Mouse (Mus musculus): ENCODE measurements around the gene Osgepl1. TPM values are rescaled to one million over a fixed set of nuclear protein-coding genes. Genes with fewer than 3 reads are reported as not detected.
"Not testable (repeated sequence)": the region's sequence is repeated elsewhere in the genome, so short reads cannot be mapped to it uniquely, and the experiment has no call there.

The Osgepl1 gene
- polyA plus RNA-seq, 1 experiment: 5.3 TPM

DNA sequence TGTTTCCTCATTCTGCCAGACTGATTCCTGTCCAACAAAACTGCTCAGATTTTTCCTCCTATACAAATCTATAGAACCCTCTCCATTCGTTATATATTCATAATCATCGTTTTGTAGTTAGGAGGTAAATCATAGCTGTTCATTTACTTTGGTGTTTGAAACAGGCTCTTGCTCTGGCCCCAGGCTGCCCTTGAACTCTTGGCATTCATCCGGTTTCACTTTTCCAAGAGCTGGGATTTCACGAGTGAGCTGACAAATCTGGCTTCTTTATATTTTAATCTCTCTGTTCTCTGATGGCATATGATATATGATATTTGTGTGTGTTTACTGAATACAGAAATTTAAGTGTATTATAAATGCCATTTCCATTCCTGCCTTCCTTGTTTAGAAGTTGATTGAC, 12.9 kb upstream of the Osgepl1 start:
- WGBS: 93% methylated on average over 4 of the region's 4 CpGs

GRCm38 (mm10) chr1:53321662-53322344, 8.4 kb downstream of the Osgepl1 start:
- Histone ChIP-seq H3K4me1 (replicated peaks; ENCODE audit: control insufficient read depth, insufficient read depth, low read length) (no peaks in the 10 kb centered on the region), H3K27ac (ENCODE audit: control insufficient read depth, insufficient read depth, low read length) (no peak overlapping the region), H3K4me3 (ENCODE audit: control insufficient read depth, insufficient read depth, low read length) (no peak overlapping the region), H3K27me3 (ENCODE audit: control insufficient read depth, insufficient read depth, low read length) (no peaks in the 10 kb centered on the region), H3K36me3 (ENCODE audit: control insufficient read depth, insufficient read depth, low read length) (peaks cover 8% of the 10 kb centered on the region)
- TF ChIP-seq POLR2A (IDR thresholded peaks at IDR 0.05; ENCODE audit: control insufficient read depth, extremely low read depth, insufficient read depth, low read length, poor library complexity): no peak
- no peak for TF ChIP-seq CTCF (IDR thresholded peaks at IDR 0.05; ENCODE audit: borderline replicate concordance, control insufficient read depth, extremely low read depth, insufficient read depth, low read length, poor library complexity)
- no peak for DNase-seq
- WGBS: 98% methylated on average over 4 of the region's 4 CpGs

More for the DNA sequence above, 12.9 kb upstream of the Osgepl1 start:
- Histone ChIP-seq H3K27me3 (ENCODE audit: control insufficient read depth, insufficient read depth, low read length) (no peaks in the 10 kb centered on the region), H3K4me1 (replicated peaks; ENCODE audit: control insufficient read depth, insufficient read depth, low read length) (no peaks in the 10 kb centered on the region), H3K27ac (ENCODE audit: control insufficient read depth, insufficient read depth, low read length) (no peak overlapping the region), H3K4me3 (ENCODE audit: control insufficient read depth, insufficient read depth, low read length) (no peak overlapping the region), H3K36me3 (ENCODE audit: control insufficient read depth, insufficient read depth, low read length) (peaks cover 16% of the 10 kb centered on the region; the same call in 1 of the 2 replicates)
- no peak for DNase-seq
- TF ChIP-seq POLR2A (IDR thresholded peaks at IDR 0.05; ENCODE audit: control insufficient read depth, extremely low read depth, insufficient read depth, low read length, poor library complexity) (no peak), CTCF (IDR thresholded peaks at IDR 0.05; ENCODE audit: borderline replicate concordance, control insufficient read depth, extremely low read depth, insufficient read depth, low read length, poor library complexity) (no peak)

- Histone ChIP-seq H3K4me1 (replicated peaks; ENCODE audit: control insufficient read depth, insufficient read depth, low read length) (no peaks in the 10 kb centered on the region), H3K4me3 (ENCODE audit: control insufficient read depth, insufficient read depth, low read length) (no peak overlapping the region), H3K27ac (ENCODE audit: control insufficient read depth, insufficient read depth, low read length) (no peak overlapping the region), H3K36me3 (ENCODE audit: control insufficient read depth, insufficient read depth, low read length) (peaks cover 2% of the 10 kb centered on the region), H3K27me3 (ENCODE audit: control insufficient read depth, insufficient read depth, low read length) (no peaks in the 10 kb centered on the region)
- DNase-seq: no peak
- 97% methylated on average over 5 of the region's 5 CpGs for WGBS
- no peak for TF ChIP-seq POLR2A (IDR thresholded peaks at IDR 0.05; ENCODE audit: control insufficient read depth, extremely low read depth, insufficient read depth, low read length, poor library complexity)
These were observed 9.8 kb downstream of the Osgepl1 start for GRCm38 (mm10) chr1:53323254-53323653.

- Histone ChIP-seq H3K4me1 (replicated peaks; ENCODE audit: control insufficient read depth, insufficient read depth, low read length) (no peaks in the 10 kb centered on the region), H3K36me3 (ENCODE audit: control insufficient read depth, insufficient read depth, low read length) (no peaks in the 10 kb centered on the region), H3K27me3 (ENCODE audit: control insufficient read depth, insufficient read depth, low read length) (no peaks in the 10 kb centered on the region), H3K4me3 (ENCODE audit: control insufficient read depth, insufficient read depth, low read length) (no peak overlapping the region), H3K27ac (ENCODE audit: control insufficient read depth, insufficient read depth, low read length) (no peak overlapping the region)
- TF ChIP-seq CTCF (IDR thresholded peaks at IDR 0.05; ENCODE audit: borderline replicate concordance, control insufficient read depth, extremely low read depth, insufficient read depth, low read length, poor library complexity): no peak
- TF ChIP-seq POLR2A (IDR thresholded peaks at IDR 0.05; ENCODE audit: control insufficient read depth, extremely low read depth, insufficient read depth, low read length, poor library complexity): no peak
- no peak for DNase-seq
- WGBS: 93% methylated on average over 1 of the region's 1 CpGs
These were observed 10.9 kb downstream of the Osgepl1 start for GRCm38 (mm10) chr1:53324277-53324676.

GRCm38 (mm10) chr1:53324827-53325494, 11.5 kb downstream of the Osgepl1 start:
- Histone ChIP-seq H3K36me3 (ENCODE audit: control insufficient read depth, insufficient read depth, low read length) (no peaks in the 10 kb centered on the region), H3K4me3 (ENCODE audit: control insufficient read depth, insufficient read depth, low read length) (no peak overlapping the region), H3K27me3 (ENCODE audit: control insufficient read depth, insufficient read depth, low read length) (no peaks in the 10 kb centered on the region), H3K4me1 (replicated peaks; ENCODE audit: control insufficient read depth, insufficient read depth, low read length) (no peaks in the 10 kb centered on the region), H3K27ac (ENCODE audit: control insufficient read depth, insufficient read depth, low read length) (no peak overlapping the region)
- TF ChIP-seq POLR2A (IDR thresholded peaks at IDR 0.05; ENCODE audit: control insufficient read depth, extremely low read depth, insufficient read depth, low read length, poor library complexity) (no peak), CTCF (IDR thresholded peaks at IDR 0.05; ENCODE audit: borderline replicate concordance, control insufficient read depth, extremely low read depth, insufficient read depth, low read length, poor library complexity) (no peak)
- 97% methylated on average over 5 of the region's 5 CpGs for WGBS
- no peak for DNase-seq

- H3K4me3 ChIP-seq (ENCODE audit: control insufficient read depth, insufficient read depth, low read length); H3K27me3 ChIP-seq (ENCODE audit: control insufficient read depth, insufficient read depth, low read length); H3K4me1 ChIP-seq (replicated peaks; ENCODE audit: control insufficient read depth, insufficient read depth, low read length); DNase-seq; H3K27ac ChIP-seq (ENCODE audit: control insufficient read depth, insufficient read depth, low read length); H3K36me3 ChIP-seq (ENCODE audit: control insufficient read depth, insufficient read depth, low read length): not testable (repeated sequence)
- 80% methylated on average over 5 of the region's 5 CpGs for WGBS
These were observed 20.1 kb downstream of the Osgepl1 start for GRCm38 (mm10) chr1:53333527-53333926.

DNA sequence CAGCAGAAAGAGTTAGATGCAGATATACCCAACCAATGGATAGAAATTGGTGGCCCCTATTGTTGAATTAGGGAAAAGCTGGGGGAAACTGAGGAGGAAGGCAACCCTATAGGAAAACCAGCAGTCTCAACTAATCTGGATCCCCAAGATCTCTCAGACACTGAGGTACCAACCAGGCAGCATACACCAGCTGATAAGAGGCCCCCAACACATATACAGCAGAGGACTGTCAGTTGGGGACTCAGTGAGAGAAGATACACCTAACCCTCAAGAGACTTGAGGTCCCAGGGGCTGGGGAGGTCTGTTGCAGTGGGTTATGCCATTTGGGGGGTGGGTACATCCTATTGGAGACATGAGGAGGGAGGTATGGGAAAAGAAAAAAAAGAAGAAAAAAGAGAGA, 22.0 kb downstream of the Osgepl1 start:
- H3K27ac ChIP-seq (ENCODE audit: control insufficient read depth, insufficient read depth, low read length): no peak overlapping the region
- TF ChIP-seq POLR2A (IDR thresholded peaks at IDR 0.05; ENCODE audit: control insufficient read depth, extremely low read depth, insufficient read depth, low read length, poor library complexity) (no peak), CTCF (IDR thresholded peaks at IDR 0.05; ENCODE audit: borderline replicate concordance, control insufficient read depth, extremely low read depth, insufficient read depth, low read length, poor library complexity) (no peak)
- no peaks in the 10 kb centered on the region for H3K36me3 ChIP-seq (ENCODE audit: control insufficient read depth, insufficient read depth, low read length)
- no peak overlapping the region for H3K4me3 ChIP-seq (ENCODE audit: control insufficient read depth, insufficient read depth, low read length)
- DNase-seq: no peak
- no peaks in the 10 kb centered on the region for H3K27me3 ChIP-seq (ENCODE audit: control insufficient read depth, insufficient read depth, low read length)
- no peaks in the 10 kb centered on the region for H3K4me1 ChIP-seq (replicated peaks; ENCODE audit: control insufficient read depth, insufficient read depth, low read length)

- H3K4me1 ChIP-seq (replicated peaks; ENCODE audit: control insufficient read depth, insufficient read depth, low read length); H3K27me3 ChIP-seq (ENCODE audit: control insufficient read depth, insufficient read depth, low read length); DNase-seq; H3K36me3 ChIP-seq (ENCODE audit: control insufficient read depth, insufficient read depth, low read length); H3K27ac ChIP-seq (ENCODE audit: control insufficient read depth, insufficient read depth, low read length); H3K4me3 ChIP-seq (ENCODE audit: control insufficient read depth, insufficient read depth, low read length): not testable (repeated sequence)
- 64% methylated on average over 2 of the region's 2 CpGs for WGBS
These were observed 24.0 kb downstream of the Osgepl1 start for GRCm38 (mm10) chr1:53337403-53337802.

Measured in thymus, adult 2 months (tissue).